Mouse (Mus musculus) monocyte, adult 2 months (primary cell): Measurements from ENCODE around the gene Ctnnbl1.

ENCODE experiments used
- DNase-seq, 2 experiments: peaks; one replicate each; pipeline ENCODE4 v3.0.0; 2022; ENCODE audit warnings: low spot score in 2 of 2, low read depth in 1 of 2

Gene Ctnnbl1

GRCm38 (mm10) chr2:157818576-157819320 lies 81.5 kb downstream of the Ctnnbl1 start:
- DNase-seq = no peak

- DNase-seq = no peak
Observed at GRCm38 (mm10) chr2:157819401-157819800, 82.2 kb downstream of the Ctnnbl1 start.

- no peak for DNase-seq
Observed at GRCm38 (mm10) chr2:157821259-157821658, 84.1 kb downstream of the Ctnnbl1 start.

- no peak for DNase-seq
Observed at GRCm38 (mm10) chr2:157823456-157823855, 86.3 kb downstream of the Ctnnbl1 start.

GRCm38 (mm10) chr2:157824249-157824648 lies 87.0 kb downstream of the Ctnnbl1 start:
- no peak for DNase-seq

GRCm38 (mm10) chr2:157830101-157830500 lies 92.9 kb downstream of the Ctnnbl1 start:
- DNase-seq = no peak

- DNase-seq = no peak
Observed at GRCm38 (mm10) chr2:157830620-157831354, 93.6 kb downstream of the Ctnnbl1 start.

GRCm38 (mm10) chr2:157837050-157837449 lies 99.8 kb downstream of the Ctnnbl1 start:
- no peak for DNase-seq

- peak in 1 of 2 experiments; percentile 22 for DNase-seq
Observed at GRCm38 (mm10) chr2:157838206-157838923, 101.2 kb downstream of the Ctnnbl1 start.

- DNase-seq = peak; percentile 34 to 36
Observed at GRCm38 (mm10) chr2:157840641-157841078, 103.5 kb downstream of the Ctnnbl1 start.

- no peak for DNase-seq
Observed at GRCm38 (mm10) chr2:157841121-157841520, 103.9 kb downstream of the Ctnnbl1 start.

- DNase-seq = no peak
Observed at GRCm38 (mm10) chr2:157844746-157845145, 107.5 kb downstream of the Ctnnbl1 start.

GRCm38 (mm10) chr2:157845831-157846230 lies 108.6 kb downstream of the Ctnnbl1 start:
- DNase-seq = no peak

GRCm38 (mm10) chr2:157853135-157853534 lies 115.9 kb downstream of the Ctnnbl1 start:
- DNase-seq = no peak

- no peak for DNase-seq
Observed at GRCm38 (mm10) chr2:157855814-157856213, 118.6 kb downstream of the Ctnnbl1 start.

- no peak for DNase-seq
Observed at GRCm38 (mm10) chr2:157857496-157857895, 120.3 kb downstream of the Ctnnbl1 start.

- no peak for DNase-seq
Observed at GRCm38 (mm10) chr2:157858317-157858716, 121.1 kb downstream of the Ctnnbl1 start.

GRCm38 (mm10) chr2:157859046-157859701 lies 122.0 kb downstream of the Ctnnbl1 start:
- DNase-seq = no peak

GRCm38 (mm10) chr2:157861273-157861944 lies 124.2 kb downstream of the Ctnnbl1 start:
- no peak for DNase-seq

- no peak for DNase-seq
Observed at GRCm38 (mm10) chr2:157862306-157862705, 125.1 kb downstream of the Ctnnbl1 start.

GRCm38 (mm10) chr2:157867126-157867525 lies 129.9 kb downstream of the Ctnnbl1 start:
- DNase-seq = no peak
